Mouse (Mus musculus) stomach, postnatal 0 days (tissue): ENCODE results near the gene Cd44.

Source experiments
- CTCF ChIP-seq: IDR thresholded peaks from 2 replicates; pipeline ENCODE4 v1.5.1; 2016; ENCODE audit warnings: antibody characterized with exemption, low read depth, mild to moderate bottlenecking, moderate library complexity
- EP300 ChIP-seq: optimal IDR thresholded peaks from 2 replicates; pipeline ENCODE3; 2016; ENCODE audit warnings: antibody characterized with exemption

DNA sequence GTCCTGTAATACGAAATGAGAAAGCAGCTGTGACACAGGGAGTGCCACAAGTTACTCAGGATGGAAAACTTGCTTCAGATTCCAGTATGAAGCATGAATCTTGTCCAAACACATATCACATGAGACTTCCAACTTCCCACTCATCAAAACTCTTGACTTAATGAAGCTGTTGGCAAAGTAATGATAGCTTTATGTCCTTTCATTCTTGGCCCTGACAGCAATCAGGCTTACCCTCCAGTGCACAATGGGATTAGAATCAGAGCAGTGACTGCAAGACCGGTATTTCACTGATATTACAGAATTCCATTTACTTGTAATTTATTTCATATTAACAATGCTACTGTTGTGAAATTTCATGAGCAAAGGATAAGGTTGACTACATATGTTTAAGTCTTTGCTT lies 137.5 kb downstream of the Cd44 start:
- TF ChIP-seq CTCF = no peak
- TF ChIP-seq EP300 = no peak
